Mouse (Mus musculus): ENCODE data around the gene Eif3i.

DNA sequence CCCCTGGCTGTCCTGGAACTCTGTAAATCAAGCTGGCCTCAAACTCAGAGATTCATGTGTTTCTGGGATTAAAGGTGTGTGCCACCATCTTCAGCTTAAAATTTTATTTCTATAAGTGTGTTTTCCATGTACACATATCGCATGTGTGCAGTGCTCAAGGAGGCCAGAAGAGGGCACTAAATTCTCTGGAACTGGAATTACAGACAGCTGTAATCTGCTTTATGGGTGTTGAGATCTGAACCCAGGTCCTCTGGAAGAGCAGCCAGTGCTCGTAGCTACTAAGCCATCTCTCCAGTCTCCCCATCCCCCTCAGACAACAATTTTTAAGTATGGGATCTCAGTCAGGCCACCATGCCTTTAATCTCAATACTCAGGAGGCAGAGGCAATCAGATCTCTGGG lies 51.1 kb downstream of the Eif3i start:
- TF ChIP-seq EP300 (IDR thresholded peaks at IDR 0.05; ENCODE audit: insufficient read depth, low read depth, low read length) = no peak
- TF ChIP-seq CTCF (IDR thresholded peaks at IDR 0.05) = peak; percentile 73
- TF ChIP-seq POLR2A (IDR thresholded peaks at IDR 0.05; ENCODE audit: insufficient read depth, low read depth, low read length) = no peak
